ENCODE assay signal across 8 mouse cellular contexts in the genomic region with DNA sequence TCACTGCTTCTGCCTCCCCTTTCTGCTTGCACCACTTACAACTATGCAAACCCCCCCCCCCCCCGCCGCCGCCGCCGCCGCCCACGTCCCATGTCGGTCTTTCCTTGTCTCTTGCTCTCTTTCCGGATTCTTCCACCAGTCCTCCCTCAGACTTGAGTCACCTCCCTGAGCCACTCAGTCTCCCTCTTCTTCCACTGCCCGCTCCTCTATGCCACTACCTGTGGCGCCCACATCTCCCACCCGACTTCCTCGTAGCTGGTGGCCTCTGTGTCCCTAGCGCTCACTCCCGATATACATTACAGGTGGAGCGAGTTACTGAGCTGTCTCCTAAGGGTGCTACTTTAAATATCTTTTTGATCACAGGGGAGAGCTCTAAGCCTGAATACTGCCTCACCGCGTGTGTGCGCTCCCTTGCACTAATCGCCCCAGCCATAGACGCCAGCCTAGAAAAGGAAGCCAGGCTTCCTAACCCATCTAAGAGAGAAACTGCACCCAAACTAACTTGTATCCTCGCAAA. TPM values are rescaled to one million over a fixed set of nuclear protein-coding genes. Genes with fewer than 3 reads are reported as not detected.
A peak's percentile ranks its signal among the peaks of the same experiment; 100 is the strongest.
DNase-seq lines count a peak whose midpoint lies in the region; ATAC-seq and TF ChIP-seq lines count a peak whose summit lies in the region.

No protein-coding gene starts in this region.

- intact Hi-C loops in gastrocnemius, adult 2 months (cut with DNase I), result loop anchor here (5.0 to 10.0 kb wide), 4 partner anchors 123 to 634 kb away; no protein-coding TSS in a partner anchor
- intact Hi-C loops in gastrocnemius, postnatal 14 days (cut with DNase I; ENCODE audit: low total_unique reads), result loop anchor here (10.0 kb wide), 1 partner anchor 73 kb away; no protein-coding TSS in a partner anchor

- no peaks in the 10 kb centered on the region for H3K9me3 ChIP-seq in intestine, postnatal 0 days (ENCODE audit: control insufficient read depth)
- no peaks in the 10 kb centered on the region for H3K9me3 ChIP-seq in neural tube, embryonic 13.5 days

- H3K4me2 ChIP-seq in intestine, postnatal 0 days (replicated peaks; ENCODE audit: low read depth), result peak overlapping the region; percentile 94; the same call in 1 of the 2 replicates
- H3K4me2 ChIP-seq in neural tube, embryonic 13.5 days, result peak overlapping the region; percentile 31

- H3K4me3 ChIP-seq in gastrocnemius, adult 2 months, result peak overlapping the region; percentile 14; the same call in 1 of the 2 replicates
- H3K4me3 ChIP-seq in thymus, adult 2 months (ENCODE audit: control insufficient read depth, insufficient read depth, low read length), result 0 out of 2 replicates have a peak overlapping the region, but pooled peaks have one; percentile 9
- peak overlapping the region; percentile 25; the same call in 1 of the 2 replicates for H3K4me3 ChIP-seq in intestine, postnatal 0 days (ENCODE audit: low read depth, low read length)
- H3K4me3 ChIP-seq in neural tube, embryonic 13.5 days, result peak overlapping the region; percentile 10

- DNase-seq in gastrocnemius, adult 2 months, result no peak
- DNase-seq in gastrocnemius, postnatal 14 days, result no peak
- DNase-seq in thymus, adult 2 months, result no peak
- DNase-seq in thymus, postnatal 25 days, result no peak
- DNase-seq in cerebellum, postnatal 36 days, result no peak
- no peak for DNase-seq in MN1 (ENCODE audit: low spot score)

- no peak for TF ChIP-seq CTCF in gastrocnemius, adult 2 months (IDR thresholded peaks at IDR 0.05)
- TF ChIP-seq CTCF in thymus, adult 2 months (IDR thresholded peaks at IDR 0.05; ENCODE audit: borderline replicate concordance, control insufficient read depth, extremely low read depth, insufficient read depth, low read length, poor library complexity), result no peak
- 0 out of 2 replicates have a peak, but pooled peaks have one; percentile 14 for TF ChIP-seq CTCF in intestine, postnatal 0 days (IDR thresholded peaks at IDR 0.05; ENCODE audit: low read depth)

- no peak overlapping the region for H3K27ac ChIP-seq in gastrocnemius, adult 2 months
- no peak overlapping the region for H3K27ac ChIP-seq in thymus, adult 2 months (ENCODE audit: control insufficient read depth, insufficient read depth, low read length)
- no peak overlapping the region for H3K27ac ChIP-seq in intestine, postnatal 0 days (ENCODE audit: low read depth, low read length)
- no peak overlapping the region for H3K27ac ChIP-seq in neural tube, embryonic 13.5 days (replicated peaks)

- 6% methylated on average over 15 of the region's 22 CpGs for WGBS in thymus, adult 2 months
- WGBS in intestine, postnatal 0 days, result 6% methylated on average over 18 of the region's 22 CpGs
- under 1% methylated on average over 18 of the region's 22 CpGs for WGBS in neural tube, embryonic 13.5 days

- H3K9ac ChIP-seq in intestine, postnatal 0 days (ENCODE audit: low read depth, low read length), result no peak overlapping the region
- no peak overlapping the region for H3K9ac ChIP-seq in neural tube, embryonic 13.5 days

- ATAC-seq in intestine, postnatal 0 days, result no peak
- no peak for ATAC-seq in neural tube, embryonic 13.5 days (ENCODE audit: low read depth)

- peaks cover 27% of the 10 kb centered on the region for H3K27me3 ChIP-seq in thymus, adult 2 months (ENCODE audit: control insufficient read depth, insufficient read depth, low read length)
- peaks cover 62% of the 10 kb centered on the region for H3K27me3 ChIP-seq in intestine, postnatal 0 days (replicated peaks; ENCODE audit: control insufficient read depth, insufficient read depth, low read length)
- H3K27me3 ChIP-seq in neural tube, embryonic 13.5 days, result peaks cover 75% of the 10 kb centered on the region

- H3K4me1 ChIP-seq in thymus, adult 2 months (replicated peaks; ENCODE audit: control insufficient read depth, insufficient read depth, low read length), result peaks cover 25% of the 10 kb centered on the region
- H3K4me1 ChIP-seq in intestine, postnatal 0 days (replicated peaks; ENCODE audit: control insufficient read depth, insufficient read depth, low read length), result no peaks in the 10 kb centered on the region
- peaks cover 41% of the 10 kb centered on the region for H3K4me1 ChIP-seq in neural tube, embryonic 13.5 days (replicated peaks)

- TF ChIP-seq POLR2A in thymus, adult 2 months (IDR thresholded peaks at IDR 0.05; ENCODE audit: control insufficient read depth, extremely low read depth, insufficient read depth, low read length, poor library complexity), result no peak

- H3K36me3 ChIP-seq in thymus, adult 2 months (ENCODE audit: control insufficient read depth, insufficient read depth, low read length), result no peaks in the 10 kb centered on the region
- no peaks in the 10 kb centered on the region for H3K36me3 ChIP-seq in intestine, postnatal 0 days (ENCODE audit: control insufficient read depth, insufficient read depth)
- H3K36me3 ChIP-seq in neural tube, embryonic 13.5 days, result no peaks in the 10 kb centered on the region

RNA-seq across cellular contexts. Expression of a gene that starts 38.8 kb away (rescaled TPM):
- total RNA-seq in gastrocnemius, adult 2 months (2021), result 10 to 100 TPM; 10.2 to 10.8 TPM
- total RNA-seq in gastrocnemius, postnatal 14 days (2021), result 1 to 10 TPM; 7.6 to 8.1 TPM
- polyA plus RNA-seq in thymus, adult 2 months (2012; rRNA removed), result 4.5 and 4.8 TPM in 2 replicates
- polyA plus RNA-seq in intestine, postnatal 0 days (2015; fragmentation: Nextera tagmentation; extraction: Ambion mirVana), result 4.9 and 5.4 TPM in 2 replicates
- 25.4 and 25.9 TPM in 2 replicates for polyA plus RNA-seq in neural tube, embryonic 13.5 days (2015; fragmentation: Nextera tagmentation; extraction: Ambion mirVana)
